Mouse (Mus musculus): Measurements from ENCODE around the gene Trmt10b.

- TF ChIP-seq CTCF (IDR thresholded peaks at IDR 0.05; ENCODE audit: low read depth) (no peak), EP300 (IDR thresholded peaks at IDR 0.05; ENCODE audit: low read depth) (no peak)
These were observed 35.5 kb downstream of the Trmt10b start for GRCm38 (mm10) chr4:45332466-45332865.
